Comparison of ENCODE assay signal across 7 mouse cellular contexts in the genomic region with DNA sequence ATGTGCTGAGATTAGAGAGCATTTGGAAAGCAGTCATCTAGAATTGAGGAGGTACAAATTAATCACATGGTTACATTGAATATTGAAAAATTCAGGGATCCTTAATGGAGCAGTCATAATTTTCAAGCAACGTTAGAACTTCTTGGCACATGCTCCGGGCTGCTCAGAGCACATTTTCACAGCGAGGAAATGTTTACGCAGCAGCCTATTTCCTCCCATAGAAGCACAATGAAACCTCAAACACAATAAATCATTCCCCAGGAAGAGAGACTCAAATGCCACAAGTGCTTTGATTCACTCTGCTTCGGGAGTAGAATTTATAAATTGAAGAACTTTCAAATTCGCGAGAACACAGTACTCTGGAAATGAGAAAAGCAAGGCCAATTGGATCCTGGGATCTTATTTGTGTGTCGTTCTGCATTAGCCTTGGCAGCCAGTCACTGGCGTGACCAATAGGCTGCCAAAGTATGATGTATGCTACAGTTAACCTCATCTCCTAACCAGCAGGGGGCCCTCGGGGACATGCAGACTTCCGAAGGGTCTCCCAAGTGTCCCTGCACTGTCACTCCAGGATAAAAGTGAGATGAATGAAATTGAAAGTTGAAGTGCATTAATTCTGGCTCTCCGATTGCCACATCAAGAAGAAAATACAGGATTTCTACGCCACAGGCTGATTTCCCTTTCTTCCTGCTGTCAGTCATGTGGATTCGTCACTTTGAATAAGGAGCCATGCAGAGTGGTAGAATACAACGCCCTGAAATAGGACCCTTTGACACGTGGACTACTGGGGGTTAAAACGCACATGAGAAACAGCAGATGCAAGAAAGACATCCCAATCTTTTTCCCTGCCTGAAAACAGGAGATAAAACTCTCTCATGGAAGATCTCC.
DNase-seq lines count a peak whose midpoint lies in the region; ATAC-seq lines count a peak whose summit lies in the region.

No protein-coding gene starts in this region.

- H3K4me1 ChIP-seq in megakaryocyte, embryonic 14.5 days, result peaks cover 4% of the 10 kb centered on the region; the same call in 1 of the 2 replicates

- no peaks in the 10 kb centered on the region for H3K27me3 ChIP-seq in megakaryocyte, embryonic 14.5 days (replicated peaks)

- intact Hi-C loops in left cerebral cortex, postnatal 25 days (cut with DNase I), result no loop called here

- H3K36me3 ChIP-seq in megakaryocyte, embryonic 14.5 days (replicated peaks; ENCODE audit: low read length), result no peaks in the 10 kb centered on the region

- DNase-seq in adrenal gland, postnatal 4 days (ENCODE audit: low spot score in 2 of 2), result peak; percentile 15 to 29
- DNase-seq in embryo, embryonic 11 days, result peak; percentile 78
- DNase-seq in kidney, adult 18-20 months, result peak; percentile 41
- DNase-seq in left cerebral cortex, postnatal 25 days (ENCODE audit: low spot score in 2 of 2), result peak; percentile 70 to 80
- DNase-seq in right cerebral cortex, postnatal 14 days, result peak; percentile 70

- H3K4me3 ChIP-seq in megakaryocyte, embryonic 14.5 days (replicated peaks), result peak overlapping the region; percentile 73

- H3K9me3 ChIP-seq in megakaryocyte, embryonic 14.5 days, result no peaks in the 10 kb centered on the region

- peak; percentile 99 for ATAC-seq in granulocyte monocyte progenitor cell, adult 5-6 weeks (replicated peaks; ENCODE audit: poor library complexity, severe bottlenecking)

Comparison
In these comparisons a context has a peak if more than half of its experiments do, and no peak if none do; other contexts are left out.
1. Peak in every context shown above with its lines: DNase-seq, ATAC-seq and H3K4me3 ChIP-seq.
2. DNase-seq: peak in every context shown above with its lines; median percentile 78 in embryo, embryonic 11 days; 75 in left cerebral cortex, postnatal 25 days; 70 in right cerebral cortex, postnatal 14 days; 41 in kidney, adult 18-20 months; 22 in adrenal gland, postnatal 4 days.